Mouse (Mus musculus) cerebellum, adult 8-10 months (tissue): ENCODE data around the gene Slc28a3.
A peak's percentile ranks its signal among the peaks of the same experiment; 100 is the strongest.

Experiments
- DNase-seq: peaks from one replicate; pipeline ENCODE4 v3.0.0; 2022

The Slc28a3 gene

DNA sequence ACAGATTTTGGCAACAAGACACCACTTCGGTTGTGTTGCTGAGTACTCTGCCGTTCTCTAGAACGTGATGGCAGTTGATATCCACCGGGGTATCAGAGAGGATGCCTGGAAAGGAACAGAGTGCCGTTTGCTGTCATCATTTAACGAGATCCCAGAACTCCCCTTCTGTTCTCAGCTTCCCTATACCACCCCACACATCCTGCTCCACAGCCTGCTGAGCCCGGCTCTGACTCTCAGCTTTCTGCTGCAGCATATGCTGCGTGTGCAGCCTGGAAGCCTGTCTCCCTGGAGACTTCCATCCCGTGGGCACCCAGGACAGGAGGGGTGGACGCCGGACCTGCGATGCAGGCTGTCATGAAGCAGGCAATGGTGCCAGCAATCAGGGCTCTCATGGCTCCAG is 52.5 kb downstream of the Slc28a3 start:
- no peak for DNase-seq

DNA sequence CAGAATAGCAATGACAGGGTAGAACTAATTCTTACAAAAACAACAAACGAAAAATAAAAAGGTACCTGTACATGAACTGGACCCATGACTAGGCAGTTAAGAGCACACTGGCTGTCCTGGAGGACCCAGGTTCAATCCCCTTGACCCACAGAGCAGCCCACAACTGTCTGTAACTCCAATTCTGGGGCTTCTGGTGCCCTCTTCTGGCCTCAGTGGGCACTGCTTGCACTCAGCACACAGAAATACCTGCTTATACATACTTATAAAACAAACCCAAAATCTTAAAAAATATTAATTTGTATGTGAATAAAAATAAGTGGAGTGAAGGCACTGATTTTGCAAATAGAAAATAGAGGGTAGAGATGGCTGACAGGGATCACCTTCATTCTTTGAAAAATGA is 54.7 kb downstream of the Slc28a3 start:
- DNase-seq, result no peak

DNA sequence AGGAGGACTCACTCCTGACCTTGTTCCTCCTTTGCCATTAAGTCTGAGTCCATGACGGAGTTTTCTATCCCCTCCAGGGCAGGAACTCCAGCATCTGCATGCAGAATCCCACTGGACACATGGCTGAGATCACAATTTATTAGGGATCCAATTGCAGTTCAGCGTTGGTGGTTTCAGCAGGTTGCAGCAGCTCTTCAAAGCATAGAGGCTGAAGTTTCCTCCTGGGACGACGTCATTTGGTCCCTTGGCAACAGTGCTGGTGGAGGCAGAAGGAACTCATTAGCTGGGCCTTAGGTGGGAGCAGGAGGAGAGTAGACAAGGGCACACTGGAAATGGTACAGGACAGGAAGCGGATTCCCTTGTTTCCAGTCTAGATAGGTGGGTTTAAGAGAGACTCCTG is 55.1 kb downstream of the Slc28a3 start:
- DNase-seq, result no peak

DNA sequence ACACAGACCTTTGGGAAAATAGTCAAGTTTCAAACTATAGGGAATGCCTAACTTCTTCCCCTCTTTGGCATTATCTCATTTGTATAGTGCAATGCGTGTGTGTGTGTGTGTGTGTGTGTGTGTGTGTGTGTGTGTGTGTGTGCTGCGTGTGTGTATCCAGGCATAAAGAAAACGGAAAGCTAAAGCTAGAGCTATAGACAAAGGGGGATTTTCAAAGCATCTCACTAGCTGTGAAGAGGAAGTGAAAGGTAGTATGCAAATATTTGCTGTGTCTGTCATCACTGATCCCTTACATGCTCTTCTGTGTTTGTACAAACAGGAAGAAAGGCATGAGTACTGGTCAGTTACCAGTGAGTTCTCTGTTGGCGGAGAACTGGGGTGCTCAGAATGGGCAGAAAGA is 58.8 kb downstream of the Slc28a3 start:
- no peak for DNase-seq

DNA sequence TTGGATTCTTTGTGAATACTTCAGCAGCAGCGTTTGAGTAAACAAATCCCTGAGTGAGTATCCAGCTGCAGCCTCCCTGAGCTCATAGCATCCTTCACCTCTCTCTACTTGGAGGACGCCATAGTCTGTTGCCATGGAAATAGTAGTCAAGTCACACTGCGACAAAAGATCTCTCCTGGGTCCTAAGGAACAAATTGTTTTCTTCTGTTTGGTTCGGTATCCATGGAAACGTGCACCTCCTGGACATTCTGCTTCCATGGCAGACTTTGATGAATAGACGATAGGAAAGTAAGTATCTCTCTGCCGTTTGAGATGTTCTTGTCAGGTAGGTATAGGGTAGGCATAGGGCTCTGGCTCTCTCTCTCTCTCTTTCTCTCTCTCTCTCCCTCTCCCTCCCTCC is 63.1 kb downstream of the Slc28a3 start:
- no peak for DNase-seq

DNA sequence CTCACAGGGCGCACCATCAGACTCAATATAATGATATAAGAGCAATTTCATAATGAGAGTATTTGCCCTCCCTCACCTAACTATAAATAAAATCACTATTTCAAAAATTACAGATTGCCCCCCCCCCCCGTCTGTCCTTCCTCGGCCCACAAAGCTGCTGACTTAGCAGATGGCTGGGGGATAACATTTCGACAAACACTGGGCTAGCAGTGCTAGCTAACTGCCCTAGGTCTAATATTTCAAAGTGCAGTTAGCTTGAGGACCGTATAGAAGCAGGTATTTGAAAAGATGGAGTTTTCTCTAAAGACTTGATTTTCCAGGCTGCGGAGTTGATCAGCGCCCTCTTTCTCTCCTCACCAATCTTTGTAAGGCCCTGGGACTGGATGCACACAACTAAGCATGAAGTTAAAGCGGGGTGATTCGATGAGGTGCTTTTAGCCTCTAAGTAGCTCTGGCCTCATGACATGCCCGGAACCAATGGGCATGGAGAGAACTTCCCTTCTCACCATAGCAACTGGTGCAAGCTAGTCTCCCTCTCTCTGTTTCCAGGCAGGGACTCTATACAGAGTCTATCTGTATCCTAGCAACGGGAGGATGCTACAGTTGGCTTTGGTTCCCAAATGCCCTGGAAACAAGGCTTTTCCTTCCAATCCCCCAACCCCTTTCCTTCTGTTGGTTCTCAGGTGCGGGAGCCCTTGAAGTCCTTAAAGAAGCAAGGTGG is 66.8 kb downstream of the Slc28a3 start:
- no peak for DNase-seq

DNA sequence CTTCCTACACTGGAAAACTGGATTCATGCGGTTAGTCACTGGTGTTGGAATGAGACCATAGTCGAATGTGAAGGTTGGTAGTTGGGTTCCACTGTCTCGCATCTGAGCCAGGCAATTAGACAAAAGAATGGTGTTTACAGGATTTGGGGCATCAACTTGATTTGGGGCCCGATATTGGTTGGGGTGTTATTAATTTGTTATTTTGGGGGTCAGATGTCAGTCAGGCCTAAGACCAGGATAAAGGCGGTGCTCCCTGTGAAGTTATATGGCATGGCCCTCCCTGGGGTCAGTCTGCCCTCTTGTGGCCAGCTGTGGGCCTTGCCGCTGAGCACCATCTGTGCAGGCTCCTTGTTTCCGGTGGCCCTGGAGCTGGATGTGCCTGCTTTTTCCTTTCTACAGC is 67.6 kb downstream of the Slc28a3 start:
- peak; percentile 42 for DNase-seq

DNA sequence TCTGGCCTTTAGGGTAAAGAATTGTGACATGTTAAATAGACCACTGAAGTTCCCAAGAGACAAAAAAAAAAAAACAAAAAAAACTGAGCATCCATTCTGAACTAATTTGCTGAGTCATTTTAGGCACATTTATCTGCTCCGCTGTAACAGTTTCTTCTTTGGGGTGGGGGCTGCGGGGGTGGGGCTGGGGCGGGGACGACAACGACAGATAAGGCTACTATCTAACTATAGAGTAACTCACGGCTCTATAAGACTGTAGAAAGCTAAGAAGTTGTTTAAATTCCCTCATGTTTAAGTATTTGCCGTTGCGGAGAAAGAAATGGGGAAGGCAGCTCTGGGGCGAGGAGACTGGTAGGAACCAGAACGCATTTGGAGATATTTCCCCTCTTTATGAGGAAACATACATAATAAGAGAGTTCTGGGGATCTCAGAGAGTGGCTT is 68.1 kb downstream of the Slc28a3 start:
- DNase-seq, result no peak

DNA sequence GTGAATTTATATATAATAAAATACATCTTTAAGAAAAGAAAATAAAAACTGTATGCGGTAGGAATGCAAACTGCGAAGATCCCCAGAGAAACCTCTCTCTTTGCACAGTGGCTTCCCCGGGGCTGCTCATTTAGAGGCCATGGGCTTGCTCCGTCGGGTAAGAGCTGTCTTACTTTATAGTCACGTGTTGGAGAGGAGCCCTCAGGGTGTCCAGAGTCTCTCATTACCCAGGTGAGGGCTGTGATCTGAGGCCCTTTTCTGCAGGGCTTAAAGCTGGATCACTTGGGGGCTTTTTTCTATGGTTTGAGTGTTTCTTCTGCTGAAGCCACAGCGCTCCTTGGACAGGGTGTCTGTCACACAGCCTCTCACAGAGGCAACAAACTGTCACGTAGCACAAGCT is 68.5 kb downstream of the Slc28a3 start:
- no peak for DNase-seq

DNA sequence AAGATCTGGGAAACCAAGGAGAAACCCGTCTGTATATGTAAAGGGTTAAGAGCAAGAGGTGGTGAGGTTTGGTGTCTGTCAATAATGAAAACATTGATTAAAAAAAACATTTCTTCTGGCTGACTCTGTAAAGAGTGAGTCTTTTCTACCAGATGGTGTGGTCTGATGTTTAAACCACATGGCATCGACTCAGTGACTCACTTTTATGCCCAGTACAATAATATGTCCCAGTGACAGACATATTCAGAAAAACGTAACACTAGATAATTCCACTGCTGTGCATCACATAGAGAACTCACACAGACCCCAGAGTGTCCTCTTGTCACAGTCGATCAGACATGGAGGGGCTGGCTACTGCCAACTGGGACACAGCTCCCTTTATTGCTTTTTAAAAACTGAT is 69.1 kb downstream of the Slc28a3 start:
- DNase-seq, result no peak

DNA sequence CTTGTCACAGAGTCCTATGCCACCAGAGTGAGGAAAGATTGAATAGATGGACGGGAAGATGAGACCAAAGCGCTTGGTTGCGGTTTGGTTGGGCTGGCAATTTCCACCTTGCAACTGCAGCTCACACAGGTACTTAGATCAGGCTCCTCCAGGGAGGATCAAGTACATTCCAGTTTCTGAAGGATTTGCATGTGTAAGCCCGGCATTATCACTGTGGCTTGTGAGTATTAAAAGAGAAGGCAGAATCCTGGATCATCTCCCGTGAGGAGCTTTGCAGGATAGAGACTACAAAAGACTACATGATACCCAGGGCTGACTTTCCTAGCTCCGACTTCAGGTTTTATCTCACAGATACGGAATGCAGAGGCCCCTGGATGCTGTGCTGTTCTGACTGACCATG is 71.7 kb downstream of the Slc28a3 start:
- no peak for DNase-seq

DNA sequence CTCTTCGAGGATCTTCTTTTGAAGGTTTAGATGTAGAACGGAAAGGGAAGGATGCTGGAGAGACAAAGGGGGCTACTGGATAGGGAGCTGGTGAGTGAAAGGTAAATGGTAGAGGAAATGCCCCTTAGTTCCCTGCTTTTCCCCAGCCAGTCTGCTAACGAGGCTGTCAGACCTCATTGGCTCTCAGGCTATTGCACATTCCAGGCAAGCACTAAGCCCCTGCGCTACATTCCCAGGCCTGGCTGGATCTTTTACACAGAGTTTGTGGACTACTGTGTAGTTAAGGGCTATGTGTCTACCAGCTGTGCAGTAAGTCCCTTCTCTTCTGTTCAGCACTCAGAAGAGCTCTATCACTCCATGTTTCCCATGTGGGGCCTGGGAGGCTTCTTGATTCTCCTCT is 72.3 kb downstream of the Slc28a3 start:
- DNase-seq, result no peak

DNA sequence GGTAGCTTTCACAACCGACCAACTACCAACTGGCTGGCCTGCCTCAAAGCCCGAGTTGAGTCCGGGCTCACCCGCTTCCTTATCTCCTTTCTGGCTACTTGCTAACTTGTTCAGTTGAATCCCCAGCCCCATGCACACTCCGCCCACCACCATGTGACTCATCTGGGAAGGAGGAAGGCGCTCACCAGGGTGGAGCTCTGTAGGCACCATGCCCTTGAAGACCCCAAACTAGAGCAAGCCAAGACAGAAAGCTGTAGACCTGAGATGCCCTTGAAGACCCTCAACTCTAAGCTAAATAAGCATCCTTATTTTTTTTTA is 72.8 kb downstream of the Slc28a3 start:
- DNase-seq, result no peak

DNA sequence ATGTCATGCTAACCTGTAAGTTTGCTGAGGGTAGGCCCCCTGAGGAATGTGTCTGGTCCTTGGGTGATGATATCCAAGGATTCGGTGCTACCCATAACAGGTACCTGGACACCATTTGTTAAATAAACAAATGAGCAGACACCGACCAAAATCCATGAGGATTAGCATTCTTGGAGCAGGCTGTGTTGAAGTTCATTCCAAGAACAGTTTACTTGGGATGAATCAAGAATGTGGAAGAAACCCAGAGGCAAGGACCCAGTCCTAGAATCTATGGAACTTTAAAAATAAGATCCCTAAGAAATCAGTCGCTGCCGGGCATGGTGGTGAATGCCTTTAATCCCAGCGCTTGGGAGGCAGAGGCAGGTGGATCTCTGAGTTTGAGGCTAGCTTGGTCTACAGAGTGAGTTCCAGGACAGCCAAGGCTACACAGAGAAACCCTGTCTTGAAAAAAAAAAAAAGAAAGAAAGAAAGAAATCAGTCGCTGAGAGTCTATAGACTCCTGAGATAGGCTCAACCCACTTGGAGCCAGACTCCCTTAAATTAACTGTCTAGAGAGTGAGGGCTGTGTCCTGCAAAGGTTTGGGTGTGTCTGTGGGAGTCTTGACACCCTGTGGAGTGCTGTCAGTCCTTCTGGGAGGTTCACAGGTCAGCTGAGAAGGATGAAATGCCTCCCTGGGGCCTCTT is 73.3 kb downstream of the Slc28a3 start:
- no peak for DNase-seq

DNA sequence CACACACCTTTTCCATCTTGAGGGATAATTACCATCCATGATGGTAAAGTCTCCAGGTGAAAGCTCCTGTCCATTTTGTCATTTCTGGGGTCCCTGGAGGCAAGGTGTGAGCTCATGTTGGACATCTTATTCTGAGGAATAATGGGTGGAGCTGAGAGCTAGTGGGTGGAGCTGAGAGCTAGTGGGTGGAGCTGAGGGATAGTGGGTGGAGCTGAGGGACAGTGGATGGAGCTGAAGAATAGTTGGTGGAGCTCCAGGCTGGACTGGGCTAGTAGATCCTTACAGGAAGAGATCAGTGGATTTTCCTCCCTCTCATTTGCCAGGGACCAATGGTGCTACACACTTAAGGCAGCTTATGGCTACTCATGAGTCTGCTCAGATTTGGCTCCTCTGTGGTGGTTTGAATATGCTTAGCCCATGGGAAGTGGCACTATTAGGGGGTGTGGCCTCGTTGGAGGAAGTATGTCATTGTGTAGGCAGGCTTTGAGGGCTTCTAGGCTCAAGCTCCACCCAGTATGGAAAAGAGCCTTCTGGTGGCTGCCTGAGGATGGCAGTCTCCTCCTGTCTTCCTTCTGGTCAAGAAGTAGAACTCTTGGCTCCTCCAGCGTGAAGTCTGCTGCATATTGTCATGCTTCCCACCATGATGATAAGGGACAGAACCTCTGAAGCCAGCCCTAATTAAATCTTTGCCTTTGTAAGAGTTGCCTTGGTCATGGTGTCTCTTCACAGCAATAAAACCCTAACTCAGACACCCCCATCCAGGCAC is 74.0 kb downstream of the Slc28a3 start:
- no peak for DNase-seq

DNA sequence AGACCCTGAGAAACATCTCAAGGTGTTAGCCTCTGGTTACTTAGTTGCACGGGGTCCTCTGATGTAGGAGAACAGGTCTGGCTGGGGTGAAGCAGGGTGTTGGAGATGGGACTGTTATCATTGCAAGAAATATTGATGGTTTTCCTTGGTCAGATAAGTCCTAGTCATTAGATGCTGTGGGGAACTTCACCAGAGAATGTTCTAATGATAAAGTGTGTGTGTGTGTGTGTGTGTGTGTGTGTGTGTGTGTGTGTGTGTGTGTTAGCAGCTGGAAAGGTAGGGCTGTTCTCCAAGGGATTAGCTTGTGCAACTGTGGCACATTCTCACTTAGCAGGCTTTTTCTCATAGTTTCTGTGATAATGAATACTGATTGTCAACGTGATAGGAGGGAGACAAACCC is 75.4 kb downstream of the Slc28a3 start:
- DNase-seq, result no peak

DNA sequence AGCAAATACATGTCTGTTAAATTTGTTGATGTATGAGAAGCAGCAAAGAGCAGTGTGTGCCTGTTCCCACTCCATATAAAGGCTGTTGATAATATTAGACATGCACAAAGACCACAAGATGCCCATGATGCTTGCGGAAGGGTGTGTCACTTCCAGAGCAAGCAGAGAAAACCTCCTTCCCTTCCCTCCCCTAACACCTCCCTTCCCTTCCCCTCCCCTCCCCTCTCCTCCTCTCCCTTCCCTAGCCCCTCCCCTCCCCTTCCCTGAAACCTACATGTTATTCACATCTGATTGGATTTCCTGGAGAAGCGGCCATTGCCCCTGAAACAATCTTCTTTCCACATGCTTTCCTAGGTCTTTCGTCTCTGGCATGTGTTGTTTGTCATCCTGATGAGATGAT is 75.8 kb downstream of the Slc28a3 start:
- no peak for DNase-seq

DNA sequence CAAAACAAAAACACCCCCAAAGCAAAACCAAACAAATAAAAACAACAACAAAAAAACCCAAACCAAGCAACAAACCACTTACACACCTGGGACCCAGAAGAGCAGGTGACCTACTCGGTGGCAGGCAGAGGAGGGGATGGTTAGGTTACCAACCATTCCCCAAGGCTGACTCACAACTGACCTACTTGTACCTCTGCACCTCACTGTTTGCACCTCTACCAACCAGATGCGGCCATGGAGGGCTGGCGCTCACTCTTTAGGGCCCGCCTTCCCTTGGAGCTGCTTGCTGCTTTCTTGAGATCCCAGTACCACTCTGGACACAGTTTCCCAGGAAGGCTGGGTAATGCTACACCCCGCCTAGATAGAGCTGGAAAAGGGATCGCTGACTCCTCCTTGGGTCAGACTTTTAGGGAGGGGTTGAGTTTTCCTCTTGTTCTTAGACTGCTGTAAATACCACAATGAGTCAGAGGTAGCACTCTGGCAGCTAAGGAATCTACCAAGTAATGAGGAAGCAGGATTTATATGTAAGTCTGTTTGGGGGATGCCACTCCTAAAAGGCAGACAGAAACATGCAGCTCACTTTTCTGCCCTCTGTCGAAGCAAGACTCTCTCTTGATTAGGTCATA is 76.3 kb downstream of the Slc28a3 start:
- no peak for DNase-seq

DNA sequence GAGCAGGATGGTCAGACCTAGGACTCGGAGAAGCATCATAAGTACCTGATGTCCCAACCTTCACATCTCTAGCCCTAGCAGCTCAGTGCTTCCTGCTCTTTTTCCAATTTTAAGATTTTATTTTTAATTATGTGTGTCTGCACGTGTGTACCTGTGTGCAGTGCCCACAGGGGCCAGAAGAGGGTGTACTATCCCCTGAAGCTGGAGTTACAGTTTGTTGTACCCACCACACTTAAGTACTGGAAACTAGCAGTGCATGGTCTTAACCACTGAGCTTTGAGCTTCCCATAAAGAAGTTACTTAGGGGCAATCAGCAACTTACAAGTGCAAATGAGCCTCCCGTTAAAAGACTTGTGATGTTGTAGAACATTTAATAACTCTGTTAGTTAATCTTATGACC is 86.1 kb downstream of the Slc28a3 start:
- DNase-seq, result no peak

DNA sequence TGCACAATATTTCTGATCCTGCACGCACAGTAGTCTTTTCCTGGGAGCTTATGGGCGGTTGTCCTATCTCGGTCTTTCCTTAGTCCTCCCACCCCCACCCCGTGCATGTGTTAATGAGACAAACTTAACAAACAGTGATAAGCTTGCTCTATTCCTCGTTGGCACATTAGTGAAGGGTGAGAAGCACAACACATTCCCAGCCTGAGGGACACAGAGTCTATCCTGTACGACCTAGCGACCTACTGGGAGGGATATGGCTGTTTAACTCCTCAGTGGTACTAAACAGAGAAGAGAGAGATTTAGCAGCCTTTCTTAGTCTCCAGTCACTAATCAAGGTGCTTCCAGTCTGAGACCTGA is 86.9 kb downstream of the Slc28a3 start:
- no peak for DNase-seq

DNA sequence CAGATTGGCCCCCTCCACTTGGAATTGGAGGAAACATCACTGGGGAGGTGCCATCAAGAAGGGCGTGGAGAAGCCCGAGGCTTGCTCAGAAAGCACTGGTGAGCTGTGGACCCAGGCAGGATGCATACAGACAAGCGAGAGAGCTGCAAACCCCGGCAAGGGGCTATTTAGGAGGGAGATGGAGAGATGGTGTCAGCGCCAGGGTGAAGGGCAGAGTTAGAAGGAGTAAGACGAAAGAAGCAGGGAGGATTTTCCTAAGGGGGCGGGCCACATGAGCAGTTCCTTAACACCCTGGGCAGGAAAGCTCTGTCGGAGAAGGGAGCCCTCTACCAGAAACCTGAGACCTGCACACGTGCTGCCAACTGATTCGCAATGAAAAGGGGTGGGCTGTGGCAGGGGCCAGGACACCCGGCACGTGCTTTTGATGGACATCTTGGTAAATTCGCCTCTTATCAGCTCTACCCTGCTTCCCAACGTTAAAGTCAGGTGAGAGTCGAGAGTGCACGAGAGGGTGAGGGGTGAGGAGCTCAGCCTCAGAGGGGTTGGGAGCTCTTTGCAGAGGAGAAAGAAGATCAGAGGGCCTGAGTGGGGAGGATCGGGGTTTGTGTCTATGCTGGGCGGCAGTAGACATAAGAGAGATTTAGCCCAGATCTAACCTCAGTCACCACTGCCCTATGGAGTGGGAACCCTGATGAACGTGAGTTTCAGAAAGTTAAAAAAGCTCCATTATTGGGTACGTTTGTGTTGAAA is 87.5 kb downstream of the Slc28a3 start:
- DNase-seq, result no peak

DNA sequence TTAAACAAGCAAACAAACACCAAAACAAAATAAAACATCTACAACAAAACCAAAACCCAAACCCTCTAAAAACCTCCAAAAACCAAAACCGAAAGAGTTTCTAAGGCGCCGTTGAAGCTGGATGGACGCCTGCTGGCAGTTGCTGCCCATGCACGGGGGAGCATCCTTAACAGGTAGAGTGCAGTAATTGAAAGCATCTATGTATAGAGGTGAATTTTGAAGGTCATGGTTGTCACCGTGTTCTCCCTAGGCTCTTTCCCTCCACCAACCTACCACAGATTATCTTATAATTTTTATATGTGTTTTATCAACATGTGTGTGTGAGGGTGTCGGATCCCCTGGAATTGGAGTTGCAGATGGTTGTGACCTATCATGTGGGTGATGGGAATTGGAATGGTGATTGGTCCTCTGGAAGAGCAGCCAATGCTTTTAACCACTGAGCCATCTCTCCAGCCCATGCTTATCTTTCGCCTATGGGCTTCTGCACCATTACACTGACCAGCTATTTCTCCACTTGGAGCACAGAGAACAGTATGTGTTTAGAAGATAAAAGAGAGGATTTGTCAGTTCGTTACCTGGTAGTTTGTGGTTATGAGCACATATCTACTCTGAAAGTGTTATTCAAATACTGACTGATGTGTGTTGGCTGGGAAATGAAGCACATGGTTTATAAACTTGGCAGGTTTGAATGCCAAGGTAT is 89.2 kb downstream of the Slc28a3 start:
- DNase-seq, result no peak
